11 mouse cellular contexts compared by ENCODE assay signal in genomic region chr4:107003786-107004185, GRCm38 (mm10).
"Had no signal": no experiment of that assay in that cellular context is flagged by ENCODE, and none has a peak within 500 bp of the region (broad histone marks: within the 10 kb centered on the region; RNA-seq: fewer than 3 reads in every experiment).

No protein-coding gene starts in this region.

- DNase-seq: kidney, postnatal 36 days; layer of hippocampus, adult 9-11 months; layer of hippocampus, postnatal 36 days; lung, adult 18-20 months; right cerebral cortex, postnatal 14 days; thymus, adult 2 months; thymus, postnatal 25 days had no signal

- ATAC-seq: midbrain, embryonic 13.5 days had no signal

- H3K27me3 ChIP-seq: limb, embryonic 15.5 days; midbrain, embryonic 13.5 days; stomach, embryonic 15.5 days had no signal

- H3K36me3 ChIP-seq: limb, embryonic 15.5 days; midbrain, embryonic 13.5 days; stomach, embryonic 15.5 days had no signal

- H3K9ac ChIP-seq: limb, embryonic 15.5 days; midbrain, embryonic 13.5 days; stomach, embryonic 15.5 days had no signal

- H3K4me3 ChIP-seq: limb, embryonic 15.5 days; midbrain, embryonic 13.5 days; stomach, embryonic 15.5 days had no signal

- H3K27ac ChIP-seq: kidney, postnatal 0 days; limb, embryonic 15.5 days; midbrain, embryonic 13.5 days; stomach, embryonic 15.5 days had no signal

- H3K4me2 ChIP-seq: limb, embryonic 15.5 days; midbrain, embryonic 13.5 days; stomach, embryonic 15.5 days had no signal

- H3K9me3 ChIP-seq: limb, embryonic 15.5 days; midbrain, embryonic 13.5 days; stomach, embryonic 15.5 days had no signal
